Mouse (Mus musculus) CD4-positive naive resting alpha-beta T cell, adult 57 days (primary cell): ENCODE data around the gene Kif17. TPM values are rescaled to one million over a fixed set of nuclear protein-coding genes. Genes with fewer than 3 reads are reported as not detected.

Source experiments
- total RNA-seq: library from RNA; stranded (reverse); gene quantifications from one replicate; pipeline ENCODE4 v1.2.4, GENCODE M21; 2023

Kif17 gene
- total RNA-seq = not detected

GRCm38 (mm10) chr4:138250088-138250960 lies at the start of gene Kif17, which contains the start of gene Sh2d5:
Gene Kif17 (plus strand): TSS chr4:138250435.
Gene Sh2d5 (plus strand): TSS chr4:138250403.

GRCm38 (mm10) chr4:138216200-138216890 lies 33.9 kb upstream of the Kif17 start, which contains the start of gene Hp1bp3:
Gene Hp1bp3 (plus strand): TSS chr4:138216296.

GRCm38 (mm10) chr4:138304340-138305104 lies 54.3 kb downstream of the Kif17 start, which contains the start of gene Ddost:
Gene Ddost (plus strand): TSS chr4:138304730.

GRCm38 (mm10) chr4:138326077-138326695 lies 76.0 kb downstream of the Kif17 start, which contains the start of gene Pink1:
Gene Pink1 (minus strand): TSS chr4:138326307.

Other genes with a start within 250 kb of the Kif17 start
- 205 TPM for gene Hp1bp3, start 34.1 kb upstream of the Kif17 start, total RNA-seq
- 0.92 TPM for gene Sh2d5, start within 50 bp of the Kif17 start, total RNA-seq
- gene Ddost, start 54.3 kb downstream of the Kif17 start, total RNA-seq = 66.1 TPM
- 50.7 TPM for gene Pink1, start 75.9 kb downstream of the Kif17 start, total RNA-seq
- not detected for gene Cda, start 117.6 kb downstream of the Kif17 start, total RNA-seq
- not detected for gene Fam43b, start 146.1 kb downstream of the Kif17 start, total RNA-seq
- gene Mul1, start 184.2 kb downstream of the Kif17 start, total RNA-seq = 29.9 TPM
- gene Camk2n1, start 203.9 kb downstream of the Kif17 start, total RNA-seq = 0.95 TPM